Mouse (Mus musculus): Measurements from ENCODE around the gene Pdzrn4. TPM values are rescaled to one million over a fixed set of nuclear protein-coding genes. Genes with fewer than 3 reads are reported as not detected.
A peak's percentile ranks its signal among the peaks of the same experiment; 100 is the strongest.

Pdzrn4 gene
- polyA plus RNA-seq, 1 experiment from 2014 or later: 14.4 TPM

GRCm38 (mm10) chr15:92558592-92558991 lies 161.9 kb downstream of the Pdzrn4 start:
- no peak overlapping the region for H3K9ac ChIP-seq (ENCODE audit: low read length)
- H3K4me1 ChIP-seq (ENCODE audit: control insufficient read depth, insufficient read depth, low read length): no peaks in the 10 kb centered on the region
- 87% methylated on average over 5 of the region's 5 CpGs for WGBS
- ATAC-seq (ENCODE audit: insufficient read depth, low FRiP score, low TSS enrichment): no peak
- H3K36me3 ChIP-seq (ENCODE audit: control insufficient read depth, insufficient read depth, low read length): no peaks in the 10 kb centered on the region; the same call in 1 of the 2 replicates
- no peak overlapping the region for H3K4me3 ChIP-seq (ENCODE audit: low read depth, low read length)
- H3K27ac ChIP-seq (ENCODE audit: low read depth, low read length): no peak overlapping the region
- no peaks in the 10 kb centered on the region for H3K9me3 ChIP-seq (ENCODE audit: control insufficient read depth, low read length)
- H3K4me2 ChIP-seq (ENCODE audit: low read depth): no peak overlapping the region
- no peaks in the 10 kb centered on the region for H3K27me3 ChIP-seq (ENCODE audit: control insufficient read depth, insufficient read depth, low read length)
- no peak for DNase-seq (ENCODE audit: low spot score)

- no peak overlapping the region for H3K9ac ChIP-seq (ENCODE audit: low read length)
- H3K27ac ChIP-seq (ENCODE audit: low read depth, low read length): no peak overlapping the region
- H3K4me3 ChIP-seq (ENCODE audit: low read depth, low read length): no peak overlapping the region
- ATAC-seq (ENCODE audit: insufficient read depth, low FRiP score, low TSS enrichment): no peak
- H3K4me1 ChIP-seq (ENCODE audit: control insufficient read depth, insufficient read depth, low read length): no peaks in the 10 kb centered on the region
- DNase-seq (ENCODE audit: low spot score): no peak
- no peaks in the 10 kb centered on the region for H3K27me3 ChIP-seq (ENCODE audit: control insufficient read depth, insufficient read depth, low read length)
- H3K36me3 ChIP-seq (ENCODE audit: control insufficient read depth, insufficient read depth, low read length): no peaks in the 10 kb centered on the region
- 76% methylated on average over 6 of the region's 6 CpGs for WGBS
- H3K9me3 ChIP-seq (ENCODE audit: control insufficient read depth, low read length): no peaks in the 10 kb centered on the region
- H3K4me2 ChIP-seq (ENCODE audit: low read depth): no peak overlapping the region
These were observed 165.5 kb downstream of the Pdzrn4 start for GRCm38 (mm10) chr15:92562149-92562548.

GRCm38 (mm10) chr15:92563576-92563975 lies 166.9 kb downstream of the Pdzrn4 start:
- H3K27me3 ChIP-seq (ENCODE audit: control insufficient read depth, insufficient read depth, low read length): no peaks in the 10 kb centered on the region
- no peak overlapping the region for H3K27ac ChIP-seq (ENCODE audit: low read depth, low read length)
- H3K9me3 ChIP-seq (ENCODE audit: control insufficient read depth, low read length): no peaks in the 10 kb centered on the region
- no peaks in the 10 kb centered on the region for H3K36me3 ChIP-seq (ENCODE audit: control insufficient read depth, insufficient read depth, low read length)
- 79% methylated on average over 2 of the region's 2 CpGs for WGBS
- ATAC-seq (ENCODE audit: insufficient read depth, low FRiP score, low TSS enrichment): no peak
- no peaks in the 10 kb centered on the region for H3K4me1 ChIP-seq (ENCODE audit: control insufficient read depth, insufficient read depth, low read length)
- no peak overlapping the region for H3K4me3 ChIP-seq (ENCODE audit: low read depth, low read length)
- H3K9ac ChIP-seq (ENCODE audit: low read length): no peak overlapping the region
- H3K4me2 ChIP-seq (ENCODE audit: low read depth): no peak overlapping the region
- no peak for DNase-seq (ENCODE audit: low spot score)

GRCm38 (mm10) chr15:92570526-92571243 lies 174.0 kb downstream of the Pdzrn4 start:
- Histone ChIP-seq H3K27me3 (ENCODE audit: control insufficient read depth, insufficient read depth, low read length) (no peaks in the 10 kb centered on the region), H3K4me2 (ENCODE audit: low read depth) (no peak overlapping the region), H3K4me3 (ENCODE audit: low read depth, low read length) (no peak overlapping the region), H3K9ac (ENCODE audit: low read length) (no peak overlapping the region), H3K9me3 (ENCODE audit: control insufficient read depth, low read length) (no peaks in the 10 kb centered on the region), H3K27ac (ENCODE audit: low read depth, low read length) (no peak overlapping the region), H3K36me3 (ENCODE audit: control insufficient read depth, insufficient read depth, low read length) (no peaks in the 10 kb centered on the region), H3K4me1 (ENCODE audit: control insufficient read depth, insufficient read depth, low read length) (no peaks in the 10 kb centered on the region)
- WGBS: 75% methylated on average over 3 of the region's 3 CpGs
- no peak for ATAC-seq (ENCODE audit: insufficient read depth, low FRiP score, low TSS enrichment)
- peak; percentile 11 for DNase-seq (ENCODE audit: low spot score)

GRCm38 (mm10) chr15:92571244-92571539 lies 174.5 kb downstream of the Pdzrn4 start:
- 55% methylated on average over 5 of the region's 5 CpGs for WGBS

GRCm38 (mm10) chr15:92577476-92577875 lies 180.8 kb downstream of the Pdzrn4 start:
- Histone ChIP-seq H3K9me3 (ENCODE audit: control insufficient read depth, low read length) (no peaks in the 10 kb centered on the region), H3K4me2 (ENCODE audit: low read depth) (no peak overlapping the region), H3K9ac (ENCODE audit: low read length) (no peak overlapping the region), H3K4me1 (ENCODE audit: control insufficient read depth, insufficient read depth, low read length) (0 out of 2 replicates have a peak, but pooled peaks cover 4% of the 10 kb centered on the region), H3K27ac (ENCODE audit: low read depth, low read length) (no peak overlapping the region), H3K27me3 (ENCODE audit: control insufficient read depth, insufficient read depth, low read length) (0 out of 2 replicates have a peak, but pooled peaks cover 2% of the 10 kb centered on the region), H3K4me3 (ENCODE audit: low read depth, low read length) (no peak overlapping the region), H3K36me3 (ENCODE audit: control insufficient read depth, insufficient read depth, low read length) (no peaks in the 10 kb centered on the region)
- DNase-seq (ENCODE audit: low spot score) (peak; percentile 40), ATAC-seq (ENCODE audit: insufficient read depth, low FRiP score, low TSS enrichment) (peak; percentile 45; the same call in 1 of the 2 replicates)
- 50% methylated on average over 11 of the region's 11 CpGs for WGBS

More at GRCm38 (mm10) chr15:92571244-92571539, 174.5 kb downstream of the Pdzrn4 start:
- Histone ChIP-seq H3K4me1 (ENCODE audit: control insufficient read depth, insufficient read depth, low read length) (no peaks in the 10 kb centered on the region), H3K9me3 (ENCODE audit: control insufficient read depth, low read length) (no peaks in the 10 kb centered on the region), H3K4me3 (ENCODE audit: low read depth, low read length) (no peak overlapping the region), H3K27me3 (ENCODE audit: control insufficient read depth, insufficient read depth, low read length) (no peaks in the 10 kb centered on the region), H3K36me3 (ENCODE audit: control insufficient read depth, insufficient read depth, low read length) (no peaks in the 10 kb centered on the region), H3K27ac (ENCODE audit: low read depth, low read length) (no peak overlapping the region), H3K9ac (ENCODE audit: low read length) (no peak overlapping the region), H3K4me2 (ENCODE audit: low read depth) (no peak overlapping the region)
- no peak for DNase-seq (ENCODE audit: low spot score)
- ATAC-seq (ENCODE audit: insufficient read depth, low FRiP score, low TSS enrichment): no peak

GRCm38 (mm10) chr15:92580217-92580616 lies 183.5 kb downstream of the Pdzrn4 start:
- Histone ChIP-seq H3K36me3 (ENCODE audit: control insufficient read depth, insufficient read depth, low read length) (no peaks in the 10 kb centered on the region), H3K4me2 (ENCODE audit: low read depth) (no peak overlapping the region), H3K4me1 (ENCODE audit: control insufficient read depth, insufficient read depth, low read length) (0 out of 2 replicates have a peak, but pooled peaks cover 4% of the 10 kb centered on the region), H3K9ac (ENCODE audit: low read length) (no peak overlapping the region), H3K4me3 (ENCODE audit: low read depth, low read length) (no peak overlapping the region), H3K9me3 (ENCODE audit: control insufficient read depth, low read length) (no peaks in the 10 kb centered on the region), H3K27me3 (ENCODE audit: control insufficient read depth, insufficient read depth, low read length) (0 out of 2 replicates have a peak, but pooled peaks cover 2% of the 10 kb centered on the region), H3K27ac (ENCODE audit: low read depth, low read length) (no peak overlapping the region)
- no peak for ATAC-seq (ENCODE audit: insufficient read depth, low FRiP score, low TSS enrichment)
- 65% methylated on average over 3 of the region's 3 CpGs for WGBS
- DNase-seq (ENCODE audit: low spot score): no peak

- Histone ChIP-seq H3K36me3 (ENCODE audit: control insufficient read depth, insufficient read depth, low read length) (no peaks in the 10 kb centered on the region), H3K9ac (ENCODE audit: low read length) (no peak overlapping the region), H3K9me3 (ENCODE audit: control insufficient read depth, low read length) (no peaks in the 10 kb centered on the region), H3K27ac (ENCODE audit: low read depth, low read length) (no peak overlapping the region), H3K4me1 (ENCODE audit: control insufficient read depth, insufficient read depth, low read length) (0 out of 2 replicates have a peak, but pooled peaks cover 4% of the 10 kb centered on the region), H3K4me3 (ENCODE audit: low read depth, low read length) (no peak overlapping the region), H3K4me2 (ENCODE audit: low read depth) (no peak overlapping the region), H3K27me3 (ENCODE audit: control insufficient read depth, insufficient read depth, low read length) (0 out of 2 replicates have a peak, but pooled peaks cover 2% of the 10 kb centered on the region)
- ATAC-seq (ENCODE audit: insufficient read depth, low FRiP score, low TSS enrichment) (0 out of 2 replicates have a peak, but pooled peaks have one; percentile 35), DNase-seq (ENCODE audit: low spot score) (no peak)
- WGBS: 35% methylated on average over 9 of the region's 9 CpGs
These were observed 184.2 kb downstream of the Pdzrn4 start for GRCm38 (mm10) chr15:92580742-92581383.

Measured in neural tube, embryonic 11.5 days (tissue).